Mouse (Mus musculus): Measurements from ENCODE around the gene Haus6. TPM values are rescaled to one million over a fixed set of nuclear protein-coding genes. Genes with fewer than 3 reads are reported as not detected.
"Not testable (repeated sequence)": the region's sequence is repeated elsewhere in the genome, so short reads cannot be mapped to it uniquely, and the experiment has no call there.

Haus6 gene
- polyA plus RNA-seq, 1 experiment from 2014 or later, result 20.7 TPM

DNA sequence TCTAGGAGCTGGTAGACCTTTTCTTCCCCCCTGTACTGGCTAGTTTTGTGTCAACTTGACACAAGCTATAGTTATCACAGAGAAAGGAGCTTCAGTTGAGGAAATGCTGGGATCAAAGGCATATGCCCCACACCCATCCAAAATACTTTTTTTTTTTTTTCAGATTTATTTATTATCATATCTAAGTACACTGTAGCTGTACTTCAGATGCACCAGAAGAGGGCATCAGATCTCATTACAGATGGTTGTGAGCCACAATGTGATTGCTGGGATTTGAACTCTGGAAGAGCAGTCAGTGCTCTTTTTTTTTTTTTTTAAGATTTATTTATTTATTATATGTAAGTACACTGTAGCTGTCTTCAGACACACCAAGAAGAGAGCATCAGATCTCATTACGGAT lies 10.7 kb upstream of the Haus6 start:
- 86% methylated on average over 1 of the region's 1 CpGs for WGBS
- H3K9ac ChIP-seq, result not testable (repeated sequence)

DNA sequence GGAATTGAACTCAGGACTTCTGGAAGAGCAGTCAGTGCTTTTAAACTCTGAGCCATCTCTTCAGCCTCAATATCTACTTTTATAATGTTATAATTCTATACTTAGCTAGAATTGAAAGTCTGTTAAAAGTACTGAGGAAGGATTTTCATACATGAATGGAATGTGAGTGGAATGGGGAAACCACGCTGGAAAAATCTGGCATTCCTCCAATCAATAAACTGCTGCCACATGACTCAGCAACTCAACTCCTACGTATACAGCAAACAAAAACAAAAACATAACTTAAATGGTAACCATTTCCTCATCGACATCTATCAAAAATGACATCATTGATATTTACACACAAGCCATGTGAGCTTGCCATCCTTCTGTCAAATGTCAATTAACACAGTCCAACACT lies 10.3 kb upstream of the Haus6 start:
- no peak for ATAC-seq (replicated peaks; ENCODE audit: low FRiP score)
- H3K9me3 ChIP-seq (replicated peaks), result no peaks in the 10 kb centered on the region
- H3K27ac ChIP-seq, result no peak overlapping the region
- no peak overlapping the region for H3K9ac ChIP-seq
- no peaks in the 10 kb centered on the region for H3K27me3 ChIP-seq
- H3K36me3 ChIP-seq, result no peaks in the 10 kb centered on the region
- WGBS, result 65% methylated on average over 3 of the region's 3 CpGs
- no peak overlapping the region for H3K4me2 ChIP-seq
- H3K4me1 ChIP-seq, result no peaks in the 10 kb centered on the region
- no peak overlapping the region for H3K4me3 ChIP-seq (replicated peaks)

More for the DNA sequence above, 10.7 kb upstream of the Haus6 start:
- H3K27me3 ChIP-seq; H3K4me1 ChIP-seq; H3K27ac ChIP-seq; H3K9me3 ChIP-seq (replicated peaks); H3K36me3 ChIP-seq; H3K4me2 ChIP-seq; H3K4me3 ChIP-seq (replicated peaks); ATAC-seq (replicated peaks; ENCODE audit: low FRiP score): not testable (repeated sequence)

GRCm38 (mm10) chr4:86620506-86620905 lies 8.7 kb upstream of the Haus6 start:
- H3K4me2 ChIP-seq, result no peak overlapping the region
- H3K9ac ChIP-seq, result no peak overlapping the region
- 69% methylated on average over 2 of the region's 2 CpGs for WGBS
- H3K4me3 ChIP-seq (replicated peaks), result no peak overlapping the region
- no peaks in the 10 kb centered on the region for H3K36me3 ChIP-seq
- no peaks in the 10 kb centered on the region for H3K4me1 ChIP-seq
- H3K27ac ChIP-seq, result no peak overlapping the region
- ATAC-seq (replicated peaks; ENCODE audit: low FRiP score), result no peak
- no peaks in the 10 kb centered on the region for H3K9me3 ChIP-seq (replicated peaks)
- H3K27me3 ChIP-seq, result no peaks in the 10 kb centered on the region

GRCm38 (mm10) chr4:86612289-86612620 lies 400 bp upstream of the Haus6 start:
- WGBS, result 35% methylated on average over 8 of the region's 8 CpGs

DNA sequence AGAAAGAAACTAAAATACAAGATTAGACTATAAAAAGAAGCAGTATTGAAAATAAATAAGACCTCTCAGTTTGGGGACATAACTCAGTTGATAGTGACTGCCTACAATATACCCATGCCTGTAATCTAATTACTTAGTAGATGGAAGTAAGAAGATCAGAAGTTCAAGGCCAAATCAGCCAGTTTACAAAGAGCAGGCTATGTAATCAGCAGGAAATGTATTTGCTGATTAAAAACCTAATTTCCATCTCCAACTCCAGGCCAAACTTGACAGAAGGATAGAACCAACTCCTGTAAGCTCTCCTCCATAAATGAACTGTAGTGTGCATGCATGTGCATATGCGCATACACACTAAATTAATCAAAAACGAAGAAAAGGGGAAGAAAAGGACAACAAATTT lies 20.6 kb downstream of the Haus6 start:
- H3K9me3 ChIP-seq (replicated peaks), result no peaks in the 10 kb centered on the region
- 92% methylated on average over 2 of the region's 2 CpGs for WGBS
- no peak overlapping the region for H3K27ac ChIP-seq
- peaks cover 76% of the 10 kb centered on the region for H3K36me3 ChIP-seq
- H3K4me3 ChIP-seq (replicated peaks), result no peak overlapping the region
- no peaks in the 10 kb centered on the region for H3K4me1 ChIP-seq
- ATAC-seq (replicated peaks; ENCODE audit: low FRiP score), result no peak
- H3K27me3 ChIP-seq, result no peaks in the 10 kb centered on the region
- H3K4me2 ChIP-seq, result no peak overlapping the region
- no peak overlapping the region for H3K9ac ChIP-seq

More at GRCm38 (mm10) chr4:86612289-86612620, 400 bp upstream of the Haus6 start:
- Histone ChIP-seq H3K36me3 (peaks cover 7% of the 10 kb centered on the region), H3K4me1 (peaks cover 8% of the 10 kb centered on the region), H3K9me3 (replicated peaks) (no peaks in the 10 kb centered on the region), H3K9ac (peak overlapping the region; percentile 31; the same call in 1 of the 2 replicates), H3K4me3 (replicated peaks) (peak overlapping the region; percentile 94), H3K27ac (peak overlapping the region; percentile 75), H3K4me2 (peak overlapping the region; percentile 70), H3K27me3 (no peaks in the 10 kb centered on the region)
- ATAC-seq (replicated peaks; ENCODE audit: low FRiP score), result no peak

DNA sequence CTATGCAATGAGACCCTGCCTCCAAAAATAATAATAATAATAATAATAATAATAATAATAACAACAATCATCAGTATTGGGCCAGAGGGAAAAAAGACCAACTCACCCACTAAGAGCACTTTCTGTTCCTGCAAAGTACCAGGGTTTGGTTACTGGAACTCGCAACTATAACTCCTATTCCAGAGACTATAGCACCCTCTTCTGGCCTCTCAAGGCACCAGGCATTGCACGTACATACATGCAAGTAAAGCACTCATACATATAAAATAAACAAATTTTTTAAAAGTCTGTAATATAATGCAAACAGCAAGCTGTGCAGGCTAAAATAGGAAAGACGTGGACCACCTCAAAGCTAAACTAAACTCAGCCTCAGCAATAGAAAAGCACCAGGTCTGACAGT lies 23.6 kb downstream of the Haus6 start:
- no peaks in the 10 kb centered on the region for H3K9me3 ChIP-seq (replicated peaks)
- H3K9ac ChIP-seq, result no peak overlapping the region
- H3K4me2 ChIP-seq, result no peak overlapping the region
- H3K4me3 ChIP-seq (replicated peaks), result no peak overlapping the region
- peaks cover 84% of the 10 kb centered on the region for H3K36me3 ChIP-seq
- H3K27ac ChIP-seq, result no peak overlapping the region
- H3K4me1 ChIP-seq, result no peaks in the 10 kb centered on the region
- no peaks in the 10 kb centered on the region for H3K27me3 ChIP-seq
- 88% methylated on average over 3 of the region's 3 CpGs for WGBS
- ATAC-seq (replicated peaks; ENCODE audit: low FRiP score), result no peak

DNA sequence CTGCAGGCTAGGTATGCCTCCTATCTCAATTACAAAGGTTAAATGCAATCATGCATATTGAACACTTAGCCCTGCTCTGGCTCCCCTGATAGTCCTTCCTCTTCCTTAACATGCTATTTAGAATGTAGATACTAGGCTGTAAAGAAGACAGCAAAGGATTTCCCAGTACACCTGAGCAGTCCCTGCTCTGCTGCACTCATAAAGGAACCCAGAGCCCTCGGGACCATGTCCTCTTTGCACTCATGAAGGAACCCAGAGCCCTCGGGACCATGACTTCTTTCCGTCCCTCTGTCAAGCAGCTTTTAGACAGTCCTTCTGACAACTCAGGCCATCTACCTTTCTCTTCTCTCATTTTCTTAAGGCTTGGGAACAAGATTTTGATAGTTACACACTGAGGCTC lies 31.3 kb downstream of the Haus6 start:
- Histone ChIP-seq H3K36me3 (peaks cover 51% of the 10 kb centered on the region), H3K9me3 (replicated peaks) (no peaks in the 10 kb centered on the region), H3K27me3 (no peaks in the 10 kb centered on the region), H3K27ac (no peak overlapping the region), H3K4me3 (replicated peaks) (no peak overlapping the region), H3K4me2 (no peak overlapping the region), H3K4me1 (peaks cover 15% of the 10 kb centered on the region), H3K9ac (no peak overlapping the region)
- 81% methylated on average over 3 of the region's 3 CpGs for WGBS
- no peak for ATAC-seq (replicated peaks; ENCODE audit: low FRiP score)

- H3K4me2 ChIP-seq, result no peak overlapping the region
- no peak overlapping the region for H3K27ac ChIP-seq
- H3K4me1 ChIP-seq, result peaks cover 15% of the 10 kb centered on the region
- no peak overlapping the region for H3K4me3 ChIP-seq (replicated peaks)
- H3K36me3 ChIP-seq, result peaks cover 45% of the 10 kb centered on the region
- H3K27me3 ChIP-seq, result no peaks in the 10 kb centered on the region
- no peak overlapping the region for H3K9ac ChIP-seq
- WGBS, result 61% methylated on average over 4 of the region's 4 CpGs
- no peaks in the 10 kb centered on the region for H3K9me3 ChIP-seq (replicated peaks)
- ATAC-seq (replicated peaks; ENCODE audit: low FRiP score), result no peak
These were observed 31.8 kb downstream of the Haus6 start for GRCm38 (mm10) chr4:86580056-86580455.

DNA sequence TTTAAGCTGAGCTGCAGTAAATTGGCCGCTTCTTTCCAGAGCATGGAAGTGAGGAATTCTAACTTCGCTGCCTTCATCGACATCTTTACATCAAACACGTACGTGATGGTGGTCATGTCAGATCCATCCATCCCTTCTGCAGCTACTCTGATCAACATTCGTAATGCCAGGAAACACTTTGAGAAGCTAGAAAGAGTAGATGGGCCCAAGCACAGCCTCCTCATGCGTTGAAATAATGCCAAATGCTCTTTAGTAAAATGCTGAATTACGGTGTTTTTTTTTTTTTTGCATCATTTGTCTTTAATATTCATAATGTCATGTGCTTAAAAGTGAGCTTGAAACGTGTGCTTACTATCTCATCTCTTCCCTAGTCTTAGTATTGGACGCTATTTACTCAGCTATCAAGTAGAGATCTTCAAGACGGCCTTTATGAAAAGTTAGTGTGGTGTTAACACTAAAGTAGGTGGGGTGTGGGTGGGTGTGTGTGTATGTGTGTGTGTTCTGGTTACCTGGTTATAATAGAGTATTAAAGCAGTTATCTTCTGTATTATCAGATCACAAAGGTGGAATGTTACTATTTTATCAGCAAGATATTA lies 35.1 kb downstream of the Haus6 start:
- 10% methylated on average over 11 of the region's 11 CpGs for WGBS
- Histone ChIP-seq H3K9me3 (replicated peaks) (no peaks in the 10 kb centered on the region), H3K27ac (0 out of 2 replicates have a peak overlapping the region, but pooled peaks have one; percentile 99), H3K36me3 (peaks cover 16% of the 10 kb centered on the region; the same call in 1 of the 2 replicates), H3K9ac (peak overlapping the region; percentile 95), H3K27me3 (0 out of 2 replicates have a peak, but pooled peaks cover 3% of the 10 kb centered on the region), H3K4me3 (replicated peaks) (peak overlapping the region; percentile 89), H3K4me2 (peak overlapping the region; percentile 73), H3K4me1 (peaks cover 15% of the 10 kb centered on the region)
- ATAC-seq (replicated peaks; ENCODE audit: low FRiP score), result no peak

DNA sequence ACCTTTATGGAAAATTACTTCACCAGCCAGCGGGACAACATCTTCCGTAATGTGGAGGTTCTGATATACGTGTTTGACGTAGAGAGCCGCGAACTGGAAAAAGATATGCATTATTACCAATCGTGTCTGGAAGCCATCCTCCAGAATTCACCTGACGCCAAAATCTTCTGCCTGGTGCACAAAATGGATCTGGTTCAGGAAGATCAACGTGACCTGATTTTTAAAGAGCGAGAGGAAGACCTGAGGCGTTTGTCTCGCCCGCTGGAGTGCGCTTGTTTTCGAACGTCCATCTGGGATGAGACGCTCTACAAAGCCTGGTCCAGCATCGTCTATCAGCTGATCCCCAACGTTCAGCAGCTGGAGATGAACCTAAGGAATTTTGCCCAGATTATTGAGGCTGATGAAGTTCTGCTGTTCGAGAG lies 35.7 kb downstream of the Haus6 start:
- H3K27me3 ChIP-seq, result 0 out of 2 replicates have a peak, but pooled peaks cover 3% of the 10 kb centered on the region
- WGBS, result under 1% methylated on average over 20 of the region's 20 CpGs
- peak overlapping the region; percentile 99 for H3K27ac ChIP-seq
- H3K4me1 ChIP-seq, result peaks cover 15% of the 10 kb centered on the region
- peak overlapping the region; percentile 95 for H3K9ac ChIP-seq
- H3K36me3 ChIP-seq, result peaks cover 15% of the 10 kb centered on the region; the same call in 1 of the 2 replicates
- peak overlapping the region; percentile 89 for H3K4me3 ChIP-seq (replicated peaks)
- no peak for ATAC-seq (replicated peaks; ENCODE audit: low FRiP score)
- H3K4me2 ChIP-seq, result peak overlapping the region; percentile 73
- no peaks in the 10 kb centered on the region for H3K9me3 ChIP-seq (replicated peaks)

GRCm38 (mm10) chr4:86575283-86575983 lies 36.4 kb downstream of the Haus6 start, which contains the start of gene Rraga:
Rraga (plus strand) TSS chr4:86575668.
- Histone ChIP-seq H3K4me3 (replicated peaks) (peak within 1 kb of the TSS; percentile 89), H3K9ac (peak within 1 kb of the TSS; percentile 95), H3K4me1 (peaks cover 15% of the 10 kb centered on the region), H3K27me3 (0 out of 2 replicates have a peak, but pooled peaks cover 3% of the 10 kb centered on the region), H3K4me2 (peak within 1 kb of the TSS; percentile 73), H3K36me3 (peaks cover 9% of the 10 kb centered on the region; the same call in 1 of the 2 replicates), H3K27ac (peak within 1 kb of the TSS; percentile 99), H3K9me3 (replicated peaks) (no peaks in the 10 kb centered on the region)
- WGBS, result under 1% methylated on average over 53 of the region's 53 CpGs
- ATAC-seq (replicated peaks; ENCODE audit: low FRiP score), result peak; percentile 98

DNA sequence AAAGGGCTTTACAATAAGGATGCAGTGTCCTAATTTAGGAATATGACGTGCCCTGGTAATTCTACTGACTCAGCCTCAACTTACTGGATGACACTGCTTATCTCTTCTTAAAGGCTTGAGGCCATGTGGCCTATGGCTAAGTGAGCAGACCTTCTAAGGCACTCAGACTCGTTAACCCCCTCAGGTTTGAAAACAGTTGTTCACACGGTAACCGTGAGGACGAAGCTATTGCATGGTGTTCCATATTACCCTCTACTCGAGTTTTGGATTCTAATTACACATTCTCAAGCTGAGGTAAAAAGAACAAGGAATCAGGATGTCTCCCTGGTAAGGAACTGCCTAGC lies 36.9 kb downstream of the Haus6 start:
- H3K9me3 ChIP-seq (replicated peaks), result no peaks in the 10 kb centered on the region
- peak overlapping the region; percentile 95 for H3K9ac ChIP-seq
- ATAC-seq (replicated peaks; ENCODE audit: low FRiP score), result peak; percentile 55
- peak overlapping the region; percentile 89 for H3K4me3 ChIP-seq (replicated peaks)
- peak overlapping the region; percentile 99 for H3K27ac ChIP-seq
- H3K4me2 ChIP-seq, result peak overlapping the region; percentile 73
- WGBS, result 15% methylated on average over 6 of the region's 6 CpGs
- 0 out of 2 replicates have a peak, but pooled peaks cover 3% of the 10 kb centered on the region for H3K27me3 ChIP-seq
- peaks cover 15% of the 10 kb centered on the region for H3K4me1 ChIP-seq
- H3K36me3 ChIP-seq, result peaks cover 4% of the 10 kb centered on the region; the same call in 1 of the 2 replicates
